Mouse (Mus musculus) bone marrow, adult 2 months (tissue): ENCODE measurements around the gene Sesn2.

Experiments
- CTCF ChIP-seq: fragments of 200-500 bp; IDR thresholded peaks from 2 replicates; pipeline ENCODE4 v1.5.1; 2011; ENCODE audit warnings: low read length, control low read depth; ENCODE audit not compliant: control insufficient read depth, insufficient read depth
- POLR2A ChIP-seq: fragments of 200-500 bp; IDR thresholded peaks from 2 replicates; pipeline ENCODE4 v1.6.1; 2011; ENCODE audit warnings: low read depth, mild to moderate bottlenecking, control low read depth, low read length, borderline replicate concordance; ENCODE audit not compliant: control insufficient read depth

DNA sequence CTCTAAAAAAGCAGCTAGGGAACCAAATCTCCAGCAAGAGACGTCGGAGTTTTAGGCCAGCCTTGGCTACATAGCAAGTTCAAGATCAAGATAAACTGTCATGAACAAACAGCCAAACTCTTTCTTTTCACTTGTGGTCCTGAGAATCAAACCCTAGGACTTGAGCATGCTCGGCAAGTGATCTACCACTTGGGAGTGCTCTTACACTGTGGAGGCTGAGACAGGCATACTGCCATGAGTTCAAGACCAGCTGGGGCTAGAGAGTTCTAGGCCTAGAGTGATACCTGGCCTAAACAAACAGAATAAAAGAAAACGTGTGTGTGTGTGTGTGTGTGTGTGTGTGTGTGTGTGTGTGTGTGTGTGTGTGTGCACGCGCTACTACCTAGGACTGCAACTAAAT, 56.1 kb downstream of the Sesn2 start:
- TF ChIP-seq POLR2A (no peak), CTCF (no peak)
